ENCODE assay signal across 13 mouse cellular contexts in the genomic region with DNA sequence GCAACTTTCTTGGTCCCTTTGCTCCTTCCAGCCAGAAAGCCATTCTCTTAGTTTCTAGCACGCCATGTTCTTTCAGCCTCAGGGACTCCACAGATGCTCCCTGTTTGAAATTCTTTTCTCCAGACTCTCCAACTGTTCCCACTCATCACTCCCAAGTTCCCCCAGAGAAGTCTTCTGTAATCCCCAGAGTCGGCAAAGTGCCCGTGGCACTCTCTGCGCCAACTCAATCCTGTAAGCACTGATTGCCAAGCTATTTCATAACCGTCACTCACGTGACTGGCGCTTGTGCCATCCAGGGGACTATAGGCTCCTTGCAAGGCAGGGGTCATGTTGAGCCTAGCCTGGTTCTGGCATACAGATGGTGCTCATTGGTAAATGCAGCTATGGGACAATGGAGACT. TPM values are rescaled to one million over a fixed set of nuclear protein-coding genes. Genes with fewer than 3 reads are reported as not detected.
DNase-seq lines count a peak whose midpoint lies in the region; ATAC-seq and TF ChIP-seq lines count a peak whose summit lies in the region.
"Had no signal": no experiment of that assay in that cellular context is flagged by ENCODE, and none has a peak within 500 bp of the region (broad histone marks: within the 10 kb centered on the region; RNA-seq: fewer than 3 reads in every experiment).

No protein-coding gene starts in this region.

- H3K27me3 ChIP-seq in hindbrain, embryonic 16.5 days (replicated peaks; ENCODE audit: control insufficient read depth, insufficient read depth, low read length): no peaks in the 10 kb centered on the region
- H3K27me3 ChIP-seq: lung, embryonic 15.5 days; neural tube, embryonic 12.5 days had no signal

- ATAC-seq in granulocyte monocyte progenitor cell, adult 5-6 weeks (replicated peaks; ENCODE audit: poor library complexity, severe bottlenecking): no peak
- ATAC-seq in erythroblast, adult 5-6 weeks (replicated peaks; ENCODE audit: low FRiP score, poor library complexity, severe bottlenecking): no peak
- no peak for ATAC-seq in hindbrain, embryonic 16.5 days

- no peak overlapping the region for H3K4me3 ChIP-seq in left cerebral cortex, adult 2 months
- no peak overlapping the region for H3K4me3 ChIP-seq in hindbrain, embryonic 16.5 days (ENCODE audit: low read length)
- H3K4me3 ChIP-seq: lung, embryonic 15.5 days; neural tube, embryonic 12.5 days had no signal

- H3K27ac ChIP-seq in left cerebral cortex, adult 2 months: peak overlapping the region; percentile 78
- H3K27ac ChIP-seq in hindbrain, embryonic 16.5 days (ENCODE audit: low read depth, low read length): no peak overlapping the region
- H3K27ac ChIP-seq: lung, embryonic 15.5 days; neural tube, embryonic 12.5 days had no signal

- no peak overlapping the region for H3K4me2 ChIP-seq in hindbrain, embryonic 16.5 days (ENCODE audit: low read length)
- H3K4me2 ChIP-seq: lung, embryonic 15.5 days; neural tube, embryonic 12.5 days had no signal

- H3K9me3 ChIP-seq in hindbrain, embryonic 16.5 days (ENCODE audit: control insufficient read depth, low read length): no peaks in the 10 kb centered on the region
- H3K9me3 ChIP-seq: G1E; lung, embryonic 15.5 days; neural tube, embryonic 12.5 days had no signal

- peak; percentile 31 for DNase-seq in thymus, postnatal 4 days
- no peak for DNase-seq in thymus, postnatal 36 days
- peak; percentile 84 to 86 for DNase-seq in frontal cortex, adult 2 months (ENCODE audit: extremely low spot score in 1 of 2, low spot score in 1 of 2)
- peak; percentile 41 to 74 for DNase-seq in left cerebral cortex, adult 2 months (ENCODE audit: extremely low spot score in 1 of 2, low spot score in 2 of 2)
- DNase-seq in spleen, postnatal 10 days (ENCODE audit: low spot score in 2 of 2): no peak
- DNase-seq: heart, adult 11 months; kidney, adult 11 months had no signal

- TF ChIP-seq CTCF in left cerebral cortex, adult 2 months (IDR thresholded peaks at IDR 0.05): no peak

- no peak overlapping the region for H3K9ac ChIP-seq in hindbrain, embryonic 16.5 days (ENCODE audit: low read depth, low read length)
- H3K9ac ChIP-seq: lung, embryonic 15.5 days; neural tube, embryonic 12.5 days had no signal

- peaks cover 8% of the 10 kb centered on the region for H3K36me3 ChIP-seq in hindbrain, embryonic 16.5 days (ENCODE audit: control insufficient read depth, insufficient read depth, low read length)
- H3K36me3 ChIP-seq: G1E; lung, embryonic 15.5 days; neural tube, embryonic 12.5 days had no signal

- intact Hi-C loops in left cerebral cortex, adult 2 months (cut with DNase I): no loop called here

- 83% methylated on average over 7 of the region's 7 CpGs for WGBS in hindbrain, embryonic 16.5 days

- H3K4me1 ChIP-seq in hindbrain, embryonic 16.5 days (ENCODE audit: control insufficient read depth, insufficient read depth, low read depth, low read length): no peaks in the 10 kb centered on the region
- H3K4me1 ChIP-seq: lung, embryonic 15.5 days; neural tube, embryonic 12.5 days had no signal

RNA-seq across cellular contexts. Expression of gene Slc2a8, which starts 51.4 kb away (rescaled TPM):
- 37.7 and 40.8 TPM in 2 replicates for polyA plus RNA-seq in frontal cortex, adult 2 months (2012; rRNA removed)
- total RNA-seq in left cerebral cortex, adult 2 months (2021): 10 to 100 TPM; 23.9 to 26.7 TPM
- total RNA-seq in granulocyte monocyte progenitor cell, adult 5-6 weeks (2014; fragmentation: Nextera tagmentation): 4.0 and 4.8 TPM in 2 replicates
- total RNA-seq in granulocyte monocyte progenitor cell, adult 5-6 weeks (2017): 3.7 and 5.8 TPM in 2 replicates
- 1.2 and 2.3 TPM in 2 replicates for total RNA-seq in erythroblast, adult 5-6 weeks (2015; ENCODE audit: low replicate concordance)
- 0.34 and 0.98 TPM in 2 replicates for total RNA-seq in erythroblast, adult 5-6 weeks (2017; ENCODE audit: low replicate concordance)
- 23.2 and 26.0 TPM in 2 replicates for polyA plus RNA-seq in hindbrain, embryonic 16.5 days (2015; fragmentation: Nextera tagmentation; extraction: Ambion mirVana)

Comparison
In these comparisons a context has a peak if more than half of its experiments do, and no peak if none do; other contexts are left out.
1. DNase-seq: peak in thymus, postnatal 4 days (single experiment), frontal cortex, adult 2 months (2 of 2) and left cerebral cortex, adult 2 months (2 of 2); none in thymus, postnatal 36 days (0 of 2) and spleen, postnatal 10 days (0 of 2).